Mouse (Mus musculus) liver, postnatal 0 days (tissue): ENCODE data around the gene Cpt1c.

Experiments used
- CTCF ChIP-seq: sonication (generic); IDR thresholded peaks from 2 replicates; pipeline ENCODE4 v1.5.1; 2016; ENCODE audit warnings: antibody characterized with exemption, low read depth
- EP300 ChIP-seq: IDR thresholded peaks from 2 replicates; pipeline ENCODE4 v1.6.1; 2016; ENCODE audit warnings: antibody characterized with exemption, low read depth, mild to moderate bottlenecking

DNA sequence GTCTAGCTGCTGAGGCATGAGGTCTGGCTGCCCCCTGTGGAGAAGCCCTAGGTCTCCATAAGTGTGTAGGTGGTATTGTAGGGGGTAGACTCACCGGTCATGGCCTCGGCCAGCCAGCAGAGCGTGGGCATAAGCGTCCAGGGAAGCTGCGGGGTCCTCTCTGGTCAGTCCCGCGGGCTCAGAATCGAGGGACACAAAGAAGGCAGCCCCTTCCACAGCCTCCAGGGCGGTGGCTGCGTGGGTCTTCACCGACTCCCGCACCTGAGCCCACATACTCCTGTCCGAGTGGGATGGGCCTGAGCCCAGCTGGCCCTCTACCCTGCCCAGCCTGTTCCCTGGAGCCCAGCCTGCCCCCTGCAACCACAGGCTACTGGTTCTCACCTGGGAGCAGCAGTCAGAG, 9.7 kb downstream of the Cpt1c start:
- no peak for TF ChIP-seq CTCF
- TF ChIP-seq EP300, result no peak
